Mouse (Mus musculus): ENCODE results near the gene Rsph9. TPM values are rescaled to one million over a fixed set of nuclear protein-coding genes. Genes with fewer than 3 reads are reported as not detected.

Rsph9 gene
- polyA plus RNA-seq, 1 experiment from 2014 or later, result 14.9 TPM

DNA sequence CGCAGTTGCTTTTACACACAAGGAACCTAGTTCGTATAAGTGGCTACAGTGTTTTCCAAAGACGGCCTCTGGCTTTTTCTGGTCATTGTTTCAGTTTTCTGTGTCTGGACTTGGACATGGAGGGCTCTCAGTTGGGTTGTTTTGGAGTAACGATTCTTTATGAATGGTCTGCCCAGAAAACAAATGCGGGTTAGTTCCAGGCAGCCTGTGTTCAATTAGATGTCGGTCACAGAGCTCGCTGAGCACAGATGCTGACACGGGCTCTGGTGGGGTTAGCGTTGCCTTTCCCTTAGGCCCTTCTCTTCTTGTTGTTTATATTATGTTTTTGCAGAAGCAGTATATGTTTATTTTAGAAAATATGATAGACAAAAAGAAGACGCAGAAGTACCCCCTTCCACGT is 27.9 kb downstream of the Rsph9 start:
- peaks cover 12% of the 10 kb centered on the region for H3K4me1 ChIP-seq
- H3K27me3 ChIP-seq, result no peaks in the 10 kb centered on the region
- H3K9ac ChIP-seq, result no peak overlapping the region
- no peak for ATAC-seq (ENCODE audit: low FRiP score)
- no peak overlapping the region for H3K4me3 ChIP-seq (replicated peaks)
- peaks cover 38% of the 10 kb centered on the region for H3K36me3 ChIP-seq (replicated peaks)
- 83% methylated on average over 11 of the region's 11 CpGs for WGBS
- no peaks in the 10 kb centered on the region for H3K9me3 ChIP-seq
- H3K27ac ChIP-seq, result no peak overlapping the region
- H3K4me2 ChIP-seq, result no peak overlapping the region

DNA sequence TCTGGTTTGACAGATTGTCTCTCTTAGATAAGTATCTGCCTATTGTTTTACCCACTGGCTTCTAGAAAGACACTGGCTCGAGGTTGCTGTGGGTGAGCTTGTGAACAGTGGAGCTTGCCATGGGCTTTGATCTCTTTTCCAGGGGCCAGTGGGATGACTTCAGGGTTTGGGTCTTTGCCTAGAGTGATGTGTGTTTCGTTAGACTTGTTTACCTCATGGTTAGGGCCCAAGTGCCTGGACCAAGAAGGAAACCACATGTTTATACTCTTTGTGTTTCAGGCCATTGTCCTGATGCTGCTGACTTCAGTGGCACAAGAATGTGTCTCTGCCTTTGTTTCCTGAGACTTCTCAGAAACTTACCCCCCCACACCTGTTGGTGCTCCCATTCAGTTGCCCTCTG is 28.5 kb downstream of the Rsph9 start:
- 83% methylated on average over 2 of the region's 2 CpGs for WGBS
- no peaks in the 10 kb centered on the region for H3K9me3 ChIP-seq
- H3K4me3 ChIP-seq (replicated peaks), result no peak overlapping the region
- H3K27me3 ChIP-seq, result no peaks in the 10 kb centered on the region
- H3K27ac ChIP-seq, result no peak overlapping the region
- no peak overlapping the region for H3K4me2 ChIP-seq
- peaks cover 37% of the 10 kb centered on the region for H3K36me3 ChIP-seq (replicated peaks)
- peaks cover 12% of the 10 kb centered on the region for H3K4me1 ChIP-seq
- ATAC-seq (ENCODE audit: low FRiP score), result no peak
- H3K9ac ChIP-seq, result no peak overlapping the region

DNA sequence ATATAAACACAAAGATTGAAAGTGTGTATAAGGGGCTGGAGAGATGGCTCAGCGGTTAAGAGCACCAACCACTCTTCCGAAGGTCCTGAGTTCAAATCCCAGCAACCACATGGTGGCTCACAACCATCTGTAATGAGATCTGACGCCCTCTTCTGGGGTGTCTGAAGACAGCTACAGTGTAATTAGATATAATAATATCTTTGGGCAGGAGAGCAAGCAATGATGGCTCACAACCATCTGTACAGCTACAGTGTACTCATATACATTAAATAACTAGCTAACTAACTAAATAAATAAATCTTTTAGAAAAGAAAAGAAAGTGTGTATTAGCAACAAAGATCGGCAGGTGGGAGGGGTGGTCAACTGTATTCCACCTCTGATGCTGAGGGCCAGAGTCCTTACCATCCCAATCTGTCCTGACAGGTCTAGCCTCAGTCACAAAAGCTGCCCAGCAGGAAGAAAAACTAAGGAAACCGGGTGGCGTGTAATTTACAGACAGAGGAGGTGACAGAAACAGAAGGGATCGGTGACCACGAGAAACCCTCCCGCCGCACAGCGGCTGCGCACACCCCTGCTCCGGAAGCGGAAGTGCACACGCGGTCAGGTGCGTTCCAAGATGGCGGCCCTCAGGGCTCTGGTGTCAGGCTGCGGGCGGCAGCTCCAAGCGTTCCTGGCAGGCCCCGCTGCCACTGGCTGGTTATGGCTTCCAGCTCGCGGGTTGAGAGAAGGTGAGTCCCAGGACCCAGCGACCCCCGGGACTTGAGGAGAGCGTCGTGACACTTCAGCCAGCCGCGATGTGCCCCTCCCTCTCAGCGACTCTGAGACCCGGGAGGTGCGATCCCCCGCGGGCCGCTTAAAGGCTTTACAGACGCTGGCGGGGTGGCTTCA is 33.4 kb downstream of the Rsph9 start, which contains the start of gene Mrps18a:
Mrps18a (plus strand) TSS at position 585 of the 888 bp plus-strand sequence.
- peaks cover 12% of the 10 kb centered on the region for H3K4me1 ChIP-seq
- peak within 1 kb of the TSS; percentile 82 for H3K9ac ChIP-seq
- H3K4me3 ChIP-seq (replicated peaks), result peak within 1 kb of the TSS; percentile 92
- 6% methylated on average over 38 of the region's 38 CpGs for WGBS
- H3K27me3 ChIP-seq, result peaks cover 22% of the 10 kb centered on the region
- H3K36me3 ChIP-seq (replicated peaks), result 0 out of 2 replicates have a peak, but pooled peaks cover 5% of the 10 kb centered on the region
- H3K4me2 ChIP-seq, result peak within 1 kb of the TSS; percentile 89
- peak; percentile 97 for ATAC-seq (ENCODE audit: low FRiP score)
- H3K9me3 ChIP-seq, result no peaks in the 10 kb centered on the region
- H3K27ac ChIP-seq, result peak within 1 kb of the TSS; percentile 79

DNA sequence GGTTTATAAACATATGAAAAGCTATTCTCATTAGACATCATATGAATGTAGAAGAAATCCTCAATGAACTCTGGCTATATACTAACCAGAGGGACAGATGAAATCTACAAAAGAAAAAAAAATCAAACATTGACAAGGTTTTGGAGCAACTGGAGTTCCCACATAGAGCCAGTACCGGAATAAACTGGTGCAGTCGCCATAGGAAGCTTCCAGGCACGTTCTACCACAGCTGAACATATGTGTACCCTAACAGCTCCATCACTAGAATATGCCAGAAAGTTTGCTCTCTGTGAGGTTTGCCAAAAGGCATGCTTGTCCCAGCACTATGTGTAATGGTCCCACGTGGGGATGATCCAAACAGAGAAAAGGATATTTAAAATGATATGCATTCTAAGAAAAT is 35.7 kb downstream of the Rsph9 start:
- WGBS, result 76% methylated on average over 4 of the region's 4 CpGs

DNA sequence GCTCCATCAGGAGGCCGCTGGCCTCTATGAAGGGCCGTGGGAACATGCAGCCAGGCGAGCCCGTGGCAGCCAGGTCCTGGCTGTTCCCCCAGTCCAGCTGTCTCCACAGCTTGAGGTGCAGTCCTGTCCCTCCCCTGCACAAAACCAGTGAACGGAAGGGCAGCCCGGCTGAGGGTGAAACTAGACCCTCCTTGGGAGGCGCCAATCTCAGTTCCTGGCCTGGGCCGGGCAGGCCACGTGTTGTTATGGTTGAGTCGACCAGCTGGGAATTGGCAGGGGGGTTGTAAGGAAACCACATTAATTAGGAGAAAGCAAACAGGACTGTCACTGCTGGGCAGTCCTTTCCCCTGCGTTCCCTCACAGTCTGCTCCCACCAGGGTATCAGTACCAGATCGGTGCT is 39.5 kb downstream of the Rsph9 start:
- Histone ChIP-seq H3K4me3 (replicated peaks) (no peak overlapping the region), H3K36me3 (replicated peaks) (no peaks in the 10 kb centered on the region), H3K4me1 (no peaks in the 10 kb centered on the region; the same call in 1 of the 2 replicates), H3K27ac (no peak overlapping the region), H3K4me2 (no peak overlapping the region), H3K27me3 (peaks cover 17% of the 10 kb centered on the region), H3K9ac (no peak overlapping the region), H3K9me3 (no peaks in the 10 kb centered on the region)
- 55% methylated on average over 12 of the region's 12 CpGs for WGBS
- ATAC-seq (ENCODE audit: low FRiP score), result no peak

More for the DNA sequence above, 35.7 kb downstream of the Rsph9 start:
- peaks cover 22% of the 10 kb centered on the region for H3K27me3 ChIP-seq
- no peak for ATAC-seq (ENCODE audit: low FRiP score)
- no peaks in the 10 kb centered on the region for H3K9me3 ChIP-seq
- no peak overlapping the region for H3K9ac ChIP-seq
- no peak overlapping the region for H3K27ac ChIP-seq
- no peaks in the 10 kb centered on the region for H3K36me3 ChIP-seq (replicated peaks)
- peaks cover 12% of the 10 kb centered on the region for H3K4me1 ChIP-seq
- H3K4me3 ChIP-seq (replicated peaks), result no peak overlapping the region
- H3K4me2 ChIP-seq, result no peak overlapping the region

DNA sequence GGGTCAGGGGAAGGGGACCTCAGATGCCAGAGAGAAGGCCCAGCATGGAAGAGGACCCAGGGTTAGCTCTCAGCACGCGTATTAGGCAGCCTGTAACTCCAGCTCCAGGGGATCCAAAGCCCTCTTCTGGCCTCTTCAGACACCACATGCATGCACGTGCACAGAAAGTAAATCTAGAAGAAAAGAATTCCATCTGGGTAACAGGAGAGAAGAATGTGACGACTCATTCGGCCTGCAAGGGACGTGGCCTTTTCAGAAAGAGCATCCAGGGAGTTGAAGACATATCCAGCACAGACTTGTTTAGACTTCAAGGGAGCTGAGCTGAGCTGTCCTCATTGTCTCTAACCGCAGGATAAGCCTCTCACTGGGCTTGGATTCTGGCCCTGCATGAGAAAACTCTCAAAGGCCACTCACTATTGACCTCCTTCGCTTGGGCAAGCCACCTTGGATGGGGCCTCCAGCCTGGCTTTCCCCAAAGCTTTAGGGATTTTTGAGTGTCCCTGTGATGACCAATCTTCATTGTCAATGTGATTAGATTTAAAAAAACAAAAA is 41.3 kb downstream of the Rsph9 start:
- WGBS, result 40% methylated on average over 8 of the region's 8 CpGs
- peaks cover 7% of the 10 kb centered on the region; the same call in 1 of the 2 replicates for H3K27me3 ChIP-seq
- ATAC-seq (ENCODE audit: low FRiP score), result no peak
- no peaks in the 10 kb centered on the region; the same call in 1 of the 2 replicates for H3K4me1 ChIP-seq
- no peak overlapping the region for H3K27ac ChIP-seq
- no peaks in the 10 kb centered on the region for H3K36me3 ChIP-seq (replicated peaks)
- H3K4me2 ChIP-seq, result no peak overlapping the region
- no peaks in the 10 kb centered on the region for H3K9me3 ChIP-seq
- no peak overlapping the region for H3K9ac ChIP-seq
- H3K4me3 ChIP-seq (replicated peaks), result no peak overlapping the region

DNA sequence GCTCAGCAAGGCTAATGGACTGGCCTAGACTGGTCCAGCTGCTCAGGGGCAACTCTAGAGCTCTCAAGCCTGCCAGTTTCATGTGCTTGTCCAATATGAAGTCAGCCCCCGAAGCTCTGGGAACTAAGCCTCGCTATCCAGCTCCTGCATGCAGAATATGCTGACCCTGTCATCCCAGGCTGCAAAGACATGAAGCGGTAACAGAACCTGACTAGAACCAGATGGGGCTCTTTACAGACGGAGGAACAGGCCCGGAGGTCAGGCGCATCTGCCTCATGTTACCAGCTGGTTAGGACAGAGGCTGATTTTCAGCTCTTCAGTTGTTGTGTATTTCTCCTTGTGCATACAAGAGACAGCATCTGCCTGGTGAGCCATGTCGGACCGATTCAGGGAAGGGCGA is 42.1 kb downstream of the Rsph9 start:
- WGBS, result 88% methylated on average over 9 of the region's 9 CpGs

DNA sequence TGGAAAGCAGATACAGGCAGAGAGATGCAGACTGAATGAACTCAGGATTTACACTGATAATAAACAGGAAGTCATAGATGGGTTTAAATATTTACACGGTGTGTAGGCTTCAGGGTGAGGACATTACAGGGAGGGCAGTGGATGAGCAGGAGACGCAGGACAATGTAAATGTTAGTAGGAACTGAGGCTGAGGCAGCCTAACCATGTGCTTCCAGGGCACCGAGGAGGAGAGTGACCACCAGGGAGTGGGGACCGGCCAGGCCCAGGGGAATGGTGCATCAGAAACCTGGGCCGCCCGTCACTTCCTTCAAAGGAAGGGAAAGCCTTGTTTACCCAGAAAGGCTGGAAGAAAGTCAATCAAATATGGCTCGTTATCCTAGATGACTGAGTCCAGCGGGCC is 45.5 kb downstream of the Rsph9 start:
- Histone ChIP-seq H3K36me3 (replicated peaks) (no peaks in the 10 kb centered on the region), H3K4me3 (replicated peaks) (no peak overlapping the region), H3K4me2 (no peak overlapping the region), H3K27me3 (0 out of 2 replicates have a peak, but pooled peaks cover 7% of the 10 kb centered on the region), H3K27ac (no peak overlapping the region), H3K4me1 (no peaks in the 10 kb centered on the region; the same call in 1 of the 2 replicates), H3K9me3 (no peaks in the 10 kb centered on the region), H3K9ac (no peak overlapping the region)
- WGBS, result 59% methylated on average over 8 of the region's 8 CpGs
- ATAC-seq (ENCODE audit: low FRiP score), result no peak

More for the DNA sequence above, 42.1 kb downstream of the Rsph9 start:
- no peak overlapping the region for H3K4me3 ChIP-seq (replicated peaks)
- no peaks in the 10 kb centered on the region for H3K36me3 ChIP-seq (replicated peaks)
- no peak for ATAC-seq (ENCODE audit: low FRiP score)
- no peak overlapping the region for H3K4me2 ChIP-seq
- no peak overlapping the region for H3K27ac ChIP-seq
- no peaks in the 10 kb centered on the region for H3K9me3 ChIP-seq
- no peak overlapping the region for H3K9ac ChIP-seq
- peaks cover under 1% of the 10 kb centered on the region; the same call in 1 of the 2 replicates for H3K27me3 ChIP-seq
- H3K4me1 ChIP-seq, result no peaks in the 10 kb centered on the region; the same call in 1 of the 2 replicates

DNA sequence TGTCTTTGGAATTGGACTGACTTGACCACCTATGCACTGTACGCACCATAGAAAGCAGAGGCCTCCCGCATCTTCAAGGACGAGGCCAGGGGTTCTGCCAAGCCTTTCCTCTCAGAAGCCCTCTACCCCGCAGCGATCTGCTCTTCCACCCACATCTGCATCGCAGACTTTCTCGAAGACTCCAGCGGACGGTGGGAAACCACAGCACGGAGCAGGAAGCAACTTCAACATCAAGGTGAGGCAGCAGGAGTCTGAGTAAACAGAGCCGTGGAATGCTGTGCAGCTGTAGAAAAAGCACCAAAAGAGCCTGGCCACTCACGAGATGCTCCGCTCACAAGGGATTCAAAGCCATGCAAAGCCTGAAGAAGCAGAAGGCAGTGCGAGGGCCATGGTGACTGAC is 52.1 kb downstream of the Rsph9 start:
- Histone ChIP-seq H3K9ac (no peak overlapping the region), H3K4me3 (replicated peaks) (no peak overlapping the region), H3K27ac (no peak overlapping the region), H3K4me1 (no peaks in the 10 kb centered on the region), H3K36me3 (replicated peaks) (no peaks in the 10 kb centered on the region), H3K4me2 (no peak overlapping the region), H3K9me3 (no peaks in the 10 kb centered on the region), H3K27me3 (peaks cover 9% of the 10 kb centered on the region; the same call in 1 of the 2 replicates)
- 85% methylated on average over 14 of the region's 14 CpGs for WGBS
- no peak for ATAC-seq (ENCODE audit: low FRiP score)

DNA sequence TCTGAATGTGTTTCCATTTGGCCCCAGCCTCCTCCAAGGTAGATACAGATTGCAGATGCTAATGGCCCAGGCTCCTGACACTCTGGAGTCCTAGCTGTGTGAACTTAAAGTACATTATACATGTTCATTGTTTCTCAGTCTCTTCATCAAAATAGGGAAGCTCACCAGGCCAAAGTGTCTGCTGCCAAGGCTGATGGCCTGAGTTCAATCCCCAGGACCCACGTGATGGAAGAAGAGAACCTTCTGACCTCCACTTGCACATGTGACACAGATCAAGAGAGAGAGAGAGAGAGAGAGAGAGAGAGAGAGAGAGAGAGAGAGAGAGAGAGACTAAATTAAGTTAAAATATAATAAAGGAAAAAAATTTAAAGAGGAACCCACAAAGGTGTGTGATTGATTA is 52.7 kb downstream of the Rsph9 start:
- Histone ChIP-seq H3K27me3 (peaks cover 8% of the 10 kb centered on the region; the same call in 1 of the 2 replicates), H3K9ac (no peak overlapping the region), H3K4me2 (no peak overlapping the region), H3K9me3 (no peaks in the 10 kb centered on the region), H3K36me3 (replicated peaks) (no peaks in the 10 kb centered on the region), H3K4me1 (no peaks in the 10 kb centered on the region), H3K27ac (no peak overlapping the region), H3K4me3 (replicated peaks) (no peak overlapping the region)
- 89% methylated on average over 1 of the region's 1 CpGs for WGBS
- ATAC-seq (ENCODE audit: low FRiP score), result no peak

DNA sequence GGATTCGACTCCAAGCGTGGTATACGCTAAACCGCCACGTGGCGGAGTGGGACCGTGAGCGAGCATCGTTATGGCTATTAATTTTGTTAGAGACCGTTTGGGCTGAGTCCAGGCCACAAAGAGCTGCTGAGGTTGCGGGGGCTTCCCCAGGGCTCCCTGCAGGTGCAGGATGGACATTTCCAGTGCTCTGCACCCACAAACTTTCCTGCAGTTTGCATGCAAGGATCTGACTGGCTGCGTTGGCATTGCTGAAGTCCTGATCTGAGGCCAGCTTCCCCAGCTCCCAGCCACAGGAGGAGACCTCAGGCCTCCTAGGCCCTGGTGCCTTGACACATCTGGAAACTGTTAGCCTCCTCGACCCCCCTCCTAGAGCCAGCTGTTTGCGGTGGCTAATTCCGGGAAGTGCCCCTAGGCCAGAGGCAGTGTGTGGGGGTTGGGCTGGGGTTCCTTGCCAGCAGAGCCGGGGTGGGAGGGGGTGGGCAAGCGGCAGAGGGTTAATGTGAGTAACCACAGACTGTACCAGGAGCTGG is 57.6 kb downstream of the Rsph9 start:
- peaks cover 14% of the 10 kb centered on the region for H3K4me1 ChIP-seq
- H3K36me3 ChIP-seq (replicated peaks), result no peaks in the 10 kb centered on the region
- no peaks in the 10 kb centered on the region for H3K9me3 ChIP-seq
- 66% methylated on average over 17 of the region's 17 CpGs for WGBS
- H3K9ac ChIP-seq, result no peak overlapping the region
- H3K27ac ChIP-seq, result no peak overlapping the region
- H3K27me3 ChIP-seq, result peaks cover 2% of the 10 kb centered on the region; the same call in 1 of the 2 replicates
- H3K4me2 ChIP-seq, result no peak overlapping the region
- ATAC-seq (ENCODE audit: low FRiP score), result no peak
- H3K4me3 ChIP-seq (replicated peaks), result no peak overlapping the region

DNA sequence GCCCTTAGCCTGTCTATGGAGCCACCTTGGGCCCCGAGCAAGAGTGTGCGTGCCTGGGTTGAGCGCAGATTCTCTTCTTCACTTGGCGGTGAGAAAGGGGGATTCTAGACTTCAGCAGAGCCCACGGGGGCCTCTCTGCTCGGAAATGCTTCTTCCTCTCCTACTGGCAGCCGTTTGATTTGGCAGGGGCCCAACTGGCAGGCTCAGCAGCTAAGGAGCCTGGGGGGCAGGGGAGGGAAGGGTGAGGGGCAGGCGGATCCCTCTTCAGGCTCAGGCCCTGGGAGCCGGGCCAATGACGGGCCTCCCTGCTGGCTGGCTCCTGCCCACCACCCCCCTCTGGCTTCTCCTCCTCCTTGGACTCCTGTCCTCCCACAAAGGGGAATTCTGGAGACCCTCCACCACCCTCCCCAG is 59.9 kb downstream of the Rsph9 start:
- peak; percentile 86; the same call in 1 of the 2 replicates for ATAC-seq (ENCODE audit: low FRiP score)
- Histone ChIP-seq H3K4me3 (replicated peaks) (no peak overlapping the region), H3K9ac (no peak overlapping the region), H3K4me1 (peaks cover 25% of the 10 kb centered on the region), H3K36me3 (replicated peaks) (no peaks in the 10 kb centered on the region), H3K27ac (peak overlapping the region; percentile 73), H3K4me2 (peak overlapping the region; percentile 42), H3K27me3 (no peaks in the 10 kb centered on the region), H3K9me3 (no peaks in the 10 kb centered on the region)
- 15% methylated on average over 10 of the region's 10 CpGs for WGBS

Data from forebrain, embryonic 12.5 days (tissue).